Mouse (Mus musculus): ENCODE data around the gene Trim50. TPM values are rescaled to one million over a fixed set of nuclear protein-coding genes. Genes with fewer than 3 reads are reported as not detected.
"Not testable (repeated sequence)": the region's sequence is repeated elsewhere in the genome, so short reads cannot be mapped to it uniquely, and the experiment has no call there.

The Trim50 gene
- polyA plus RNA-seq, 1 experiment from 2014 or later, result not detected

DNA sequence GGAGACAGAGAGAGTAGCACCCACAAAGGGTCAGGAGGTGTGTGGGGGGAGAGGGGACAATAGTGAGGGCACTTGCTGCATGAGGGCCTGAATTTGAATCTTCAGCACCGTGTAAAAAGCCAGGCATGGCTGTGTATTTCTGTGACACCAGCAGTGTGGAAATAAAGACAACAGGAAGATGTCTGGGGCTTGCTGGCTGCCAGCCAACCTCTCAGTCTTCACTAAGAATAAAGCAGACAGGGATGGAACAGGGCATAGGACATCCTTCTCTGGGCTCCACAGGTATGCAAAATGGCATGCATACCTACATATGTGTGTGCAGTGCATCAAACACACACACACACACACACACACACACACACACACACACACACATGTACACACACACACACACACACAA lies 3.0 kb downstream of the Trim50 start:
- Histone ChIP-seq H3K4me1 (ENCODE audit: control insufficient read depth in 2 of 2, insufficient read depth in 2 of 2, low read length in 2 of 2) (peaks cover 0 to 3% of the 10 kb centered on the region in 2 experiments; a peak in 1 of 4 replicates), H3K27ac (replicated peaks in 1 of 2; ENCODE audit: control insufficient read depth in 1 of 2, insufficient read depth in 1 of 2, low read depth in 2 of 2, low read length in 2 of 2) (no peak overlapping the region), H3K9ac (ENCODE audit: low read length) (no peak overlapping the region), H3K4me2 (ENCODE audit: low read length) (no peak overlapping the region), H3K4me3 (ENCODE audit: control insufficient read depth in 1 of 2, insufficient read depth in 1 of 2, low read depth in 1 of 2, low read length in 2 of 2) (no peak overlapping the region), H3K27me3 (ENCODE audit: control insufficient read depth, insufficient read depth, low read length) (peaks cover 10% of the 10 kb centered on the region), H3K36me3 (ENCODE audit: control insufficient read depth, insufficient read depth, low read length) (no peaks in the 10 kb centered on the region), H3K9me3 (ENCODE audit: control insufficient read depth, low read length) (no peaks in the 10 kb centered on the region)
- ATAC-seq (ENCODE audit: insufficient number of reproducible peaks, insufficient read depth, low FRiP score, low read depth), result no peak
- 20% methylated on average over 1 of the region's 1 CpGs for WGBS

DNA sequence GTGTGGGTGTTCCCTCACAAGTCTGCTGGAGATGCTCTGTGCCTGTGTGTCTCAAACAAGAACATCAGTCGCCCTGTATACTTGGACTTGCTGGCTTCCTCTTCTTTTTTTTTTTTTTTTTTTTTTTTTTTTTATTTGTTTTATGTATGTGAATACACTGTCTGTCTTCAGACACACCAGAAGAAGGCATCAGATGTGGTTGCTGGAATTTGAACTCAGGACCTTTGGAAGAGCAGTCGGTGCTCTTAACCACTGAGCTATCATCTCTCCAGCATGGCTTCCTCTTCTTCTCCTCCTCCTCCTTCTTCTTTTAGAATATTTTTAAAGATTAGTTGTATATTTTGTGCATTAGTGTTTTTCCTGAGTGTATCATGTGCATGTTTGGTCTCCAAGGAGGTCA lies 4.5 kb downstream of the Trim50 start:
- Histone ChIP-seq H3K27ac (replicated peaks in 1 of 2; ENCODE audit: control insufficient read depth in 1 of 2, insufficient read depth in 1 of 2, low read depth in 2 of 2, low read length in 2 of 2) (no peak overlapping the region), H3K9me3 (ENCODE audit: control insufficient read depth, low read length) (no peaks in the 10 kb centered on the region), H3K27me3 (ENCODE audit: control insufficient read depth, insufficient read depth, low read length) (peaks cover 8% of the 10 kb centered on the region), H3K36me3 (ENCODE audit: control insufficient read depth, insufficient read depth, low read length) (no peaks in the 10 kb centered on the region), H3K4me3 (ENCODE audit: control insufficient read depth in 1 of 2, insufficient read depth in 1 of 2, low read depth in 1 of 2, low read length in 2 of 2) (no peak overlapping the region), H3K4me2 (ENCODE audit: low read length) (no peak overlapping the region), H3K9ac (ENCODE audit: low read length) (no peak overlapping the region), H3K4me1 (ENCODE audit: control insufficient read depth in 2 of 2, insufficient read depth in 2 of 2, low read length in 2 of 2) (peaks cover 0 to 3% of the 10 kb centered on the region in 2 experiments; a peak in 1 of 4 replicates)
- no peak for ATAC-seq (ENCODE audit: insufficient number of reproducible peaks, insufficient read depth, low FRiP score, low read depth)
- 82% methylated on average over 2 of the region's 2 CpGs for WGBS

DNA sequence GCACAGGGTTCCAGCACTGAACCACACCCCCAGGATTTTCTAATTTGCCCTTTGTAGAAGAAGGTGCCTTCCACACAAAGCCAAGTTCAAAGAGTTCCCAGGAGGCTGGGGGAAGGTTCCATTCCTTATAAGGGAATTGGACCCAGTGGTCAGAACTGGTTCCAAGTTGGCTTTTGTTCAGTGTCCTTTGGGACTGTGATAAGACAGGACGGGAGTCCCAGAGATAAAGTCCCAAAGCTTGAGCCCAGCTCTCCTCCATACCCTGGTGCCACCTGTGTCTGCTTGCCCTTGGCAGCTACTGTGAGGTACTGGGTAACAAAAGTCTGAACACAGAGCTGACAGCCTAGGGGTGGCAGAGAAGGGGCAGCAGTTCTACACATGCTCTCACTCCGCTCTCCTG lies 6.7 kb downstream of the Trim50 start:
- WGBS, result 52% methylated on average over 2 of the region's 2 CpGs
- H3K36me3 ChIP-seq (ENCODE audit: control insufficient read depth, insufficient read depth, low read length), result no peaks in the 10 kb centered on the region
- peaks cover 0 to 3% of the 10 kb centered on the region in 2 experiments; a peak in 1 of 4 replicates for H3K4me1 ChIP-seq (ENCODE audit: control insufficient read depth in 2 of 2, insufficient read depth in 2 of 2, low read length in 2 of 2)
- H3K27ac ChIP-seq (replicated peaks in 1 of 2; ENCODE audit: control insufficient read depth in 1 of 2, insufficient read depth in 1 of 2, low read depth in 2 of 2, low read length in 2 of 2), result no peak overlapping the region
- H3K9ac ChIP-seq (ENCODE audit: low read length), result no peak overlapping the region
- no peak overlapping the region for H3K4me3 ChIP-seq (ENCODE audit: control insufficient read depth in 1 of 2, insufficient read depth in 1 of 2, low read depth in 1 of 2, low read length in 2 of 2)
- no peak overlapping the region for H3K4me2 ChIP-seq (ENCODE audit: low read length)
- H3K9me3 ChIP-seq (ENCODE audit: control insufficient read depth, low read length), result no peaks in the 10 kb centered on the region
- H3K27me3 ChIP-seq (ENCODE audit: control insufficient read depth, insufficient read depth, low read length), result no peaks in the 10 kb centered on the region
- ATAC-seq (ENCODE audit: insufficient number of reproducible peaks, insufficient read depth, low FRiP score, low read depth), result no peak

DNA sequence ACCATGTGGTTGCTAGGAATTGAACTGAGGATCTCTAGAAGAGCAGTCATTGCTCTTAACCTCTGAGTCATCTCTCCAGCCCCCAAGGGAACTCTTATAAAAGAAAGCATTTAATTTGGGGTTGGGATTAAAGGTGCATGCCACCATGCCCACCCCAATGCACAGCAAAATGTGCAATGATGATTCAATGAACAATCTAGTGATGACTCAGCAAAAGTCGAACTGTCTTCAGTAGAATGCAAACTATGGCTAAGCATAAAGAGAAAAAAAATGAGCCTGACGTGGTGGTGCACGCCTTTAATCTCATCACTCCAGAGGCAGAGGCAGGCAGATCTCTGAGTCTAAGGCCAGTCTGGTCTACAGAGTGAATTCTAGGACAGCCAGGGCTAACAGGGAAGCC lies 9.5 kb downstream of the Trim50 start:
- H3K27ac ChIP-seq (replicated peaks in 1 of 2; ENCODE audit: control insufficient read depth in 1 of 2, insufficient read depth in 1 of 2, low read depth in 2 of 2, low read length in 2 of 2), result no peak overlapping the region
- H3K36me3 ChIP-seq (ENCODE audit: control insufficient read depth, insufficient read depth, low read length), result no peaks in the 10 kb centered on the region
- no peak for ATAC-seq (ENCODE audit: insufficient number of reproducible peaks, insufficient read depth, low FRiP score, low read depth)
- 76% methylated on average over 3 of the region's 3 CpGs for WGBS
- no peak overlapping the region for H3K9ac ChIP-seq (ENCODE audit: low read length)
- no peaks in the 10 kb centered on the region for H3K27me3 ChIP-seq (ENCODE audit: control insufficient read depth, insufficient read depth, low read length)
- H3K4me1 ChIP-seq (ENCODE audit: control insufficient read depth in 2 of 2, insufficient read depth in 2 of 2, low read length in 2 of 2), result peaks cover 0 to 3% of the 10 kb centered on the region in 2 experiments; a peak in 1 of 4 replicates
- H3K9me3 ChIP-seq (ENCODE audit: control insufficient read depth, low read length), result no peaks in the 10 kb centered on the region
- no peak overlapping the region for H3K4me3 ChIP-seq (ENCODE audit: control insufficient read depth in 1 of 2, insufficient read depth in 1 of 2, low read depth in 1 of 2, low read length in 2 of 2)
- H3K4me2 ChIP-seq (ENCODE audit: low read length), result no peak overlapping the region

DNA sequence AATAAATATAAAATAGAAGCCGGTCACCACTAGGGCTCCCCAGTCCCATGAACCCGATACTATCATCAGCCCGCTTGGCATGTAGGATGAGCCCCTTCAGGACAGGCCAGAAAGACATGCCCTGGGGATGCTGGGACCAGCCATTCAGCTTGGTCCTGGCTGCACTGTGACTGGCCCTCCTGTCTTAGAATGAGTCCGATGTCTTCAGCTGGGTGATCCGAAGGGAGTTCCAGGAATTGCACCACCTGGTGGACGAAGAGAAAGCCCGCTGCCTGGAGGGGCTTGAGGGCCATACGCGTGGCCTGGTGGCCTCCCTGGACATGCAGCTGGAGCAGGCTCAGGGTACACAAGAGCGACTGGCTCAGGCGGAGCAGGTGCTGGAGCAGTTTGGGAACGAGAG lies 10.4 kb downstream of the Trim50 start:
- Histone ChIP-seq H3K4me1 (ENCODE audit: control insufficient read depth in 2 of 2, insufficient read depth in 2 of 2, low read length in 2 of 2) (peaks cover 0 to 3% of the 10 kb centered on the region in 2 experiments; a peak in 1 of 4 replicates), H3K27me3 (ENCODE audit: control insufficient read depth, insufficient read depth, low read length) (no peaks in the 10 kb centered on the region), H3K27ac (replicated peaks in 1 of 2; ENCODE audit: control insufficient read depth in 1 of 2, insufficient read depth in 1 of 2, low read depth in 2 of 2, low read length in 2 of 2) (no peak overlapping the region), H3K36me3 (ENCODE audit: control insufficient read depth, insufficient read depth, low read length) (no peaks in the 10 kb centered on the region), H3K9me3 (ENCODE audit: control insufficient read depth, low read length) (no peaks in the 10 kb centered on the region), H3K4me3 (ENCODE audit: control insufficient read depth in 1 of 2, insufficient read depth in 1 of 2, low read depth in 1 of 2, low read length in 2 of 2) (no peak overlapping the region), H3K9ac (ENCODE audit: low read length) (no peak overlapping the region), H3K4me2 (ENCODE audit: low read length) (no peak overlapping the region)
- 33% methylated on average over 12 of the region's 12 CpGs for WGBS
- no peak for ATAC-seq (ENCODE audit: insufficient number of reproducible peaks, insufficient read depth, low FRiP score, low read depth)

DNA sequence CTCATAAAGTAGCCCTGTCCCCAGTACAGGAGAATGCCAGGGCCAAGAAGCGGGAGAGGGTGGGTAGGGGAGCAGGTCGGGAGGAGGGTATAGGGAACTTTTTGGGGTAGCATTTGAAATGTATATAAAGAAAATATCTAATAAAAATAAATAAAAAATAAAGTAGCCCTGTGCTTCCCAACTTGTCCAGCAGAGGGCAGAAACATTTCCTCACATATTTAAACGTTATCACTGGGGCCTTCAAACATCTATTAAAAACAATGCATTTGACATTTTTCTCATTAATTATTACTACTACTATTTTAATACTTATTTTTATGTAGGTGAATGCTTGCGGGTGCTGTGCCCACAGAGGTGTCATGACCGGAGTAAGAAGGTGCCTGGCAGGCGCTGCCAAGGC lies 14.7 kb downstream of the Trim50 start:
- no peak overlapping the region for H3K4me3 ChIP-seq (ENCODE audit: control insufficient read depth in 1 of 2, insufficient read depth in 1 of 2, low read depth in 1 of 2, low read length in 2 of 2)
- ATAC-seq (ENCODE audit: insufficient number of reproducible peaks, insufficient read depth, low FRiP score, low read depth), result no peak
- peaks cover 3 to 10% of the 10 kb centered on the region in 2 experiments; a peak in 3 of 4 replicates for H3K4me1 ChIP-seq (ENCODE audit: control insufficient read depth in 2 of 2, insufficient read depth in 2 of 2, low read length in 2 of 2)
- H3K4me2 ChIP-seq (ENCODE audit: low read length), result no peak overlapping the region
- no peaks in the 10 kb centered on the region for H3K27me3 ChIP-seq (ENCODE audit: control insufficient read depth, insufficient read depth, low read length)
- peaks cover 16% of the 10 kb centered on the region for H3K36me3 ChIP-seq (ENCODE audit: control insufficient read depth, insufficient read depth, low read length)
- no peaks in the 10 kb centered on the region for H3K9me3 ChIP-seq (ENCODE audit: control insufficient read depth, low read length)
- no peak overlapping the region for H3K9ac ChIP-seq (ENCODE audit: low read length)
- no peak overlapping the region for H3K27ac ChIP-seq (replicated peaks in 1 of 2; ENCODE audit: control insufficient read depth in 1 of 2, insufficient read depth in 1 of 2, low read depth in 2 of 2, low read length in 2 of 2)
- WGBS, result 46% methylated on average over 6 of the region's 6 CpGs

DNA sequence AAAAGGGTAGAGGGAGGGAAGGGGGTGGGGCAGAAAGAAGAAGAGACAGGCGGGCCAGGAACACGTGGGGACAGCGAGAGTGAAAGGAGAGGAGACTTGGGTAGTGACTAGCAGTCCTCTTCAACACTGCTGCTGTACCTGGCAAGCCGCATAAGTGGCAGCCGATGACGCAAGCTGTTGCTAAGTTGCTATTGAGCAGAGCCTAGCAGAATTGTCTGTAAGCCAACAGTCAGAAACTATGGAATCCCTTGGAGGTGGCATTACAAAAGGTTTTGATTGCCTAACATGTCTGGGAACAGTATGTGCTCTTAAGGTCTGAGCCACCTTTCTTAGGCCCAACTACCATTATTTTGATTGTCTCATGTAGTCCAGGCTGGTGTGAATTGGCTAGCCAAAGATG lies 15.2 kb downstream of the Trim50 start:
- no peaks in the 10 kb centered on the region for H3K9me3 ChIP-seq (ENCODE audit: control insufficient read depth, low read length)
- WGBS, result 77% methylated on average over 6 of the region's 6 CpGs
- H3K9ac ChIP-seq (ENCODE audit: low read length), result no peak overlapping the region
- peaks cover 3 to 10% of the 10 kb centered on the region in 2 experiments; a peak in 3 of 4 replicates for H3K4me1 ChIP-seq (ENCODE audit: control insufficient read depth in 2 of 2, insufficient read depth in 2 of 2, low read length in 2 of 2)
- H3K4me3 ChIP-seq (ENCODE audit: control insufficient read depth in 1 of 2, insufficient read depth in 1 of 2, low read depth in 1 of 2, low read length in 2 of 2), result no peak overlapping the region
- no peak for ATAC-seq (ENCODE audit: insufficient number of reproducible peaks, insufficient read depth, low FRiP score, low read depth)
- H3K36me3 ChIP-seq (ENCODE audit: control insufficient read depth, insufficient read depth, low read length), result peaks cover 21% of the 10 kb centered on the region
- H3K27me3 ChIP-seq (ENCODE audit: control insufficient read depth, insufficient read depth, low read length), result no peaks in the 10 kb centered on the region
- no peak overlapping the region for H3K27ac ChIP-seq (replicated peaks in 1 of 2; ENCODE audit: control insufficient read depth in 1 of 2, insufficient read depth in 1 of 2, low read depth in 2 of 2, low read length in 2 of 2)
- no peak overlapping the region for H3K4me2 ChIP-seq (ENCODE audit: low read length)

DNA sequence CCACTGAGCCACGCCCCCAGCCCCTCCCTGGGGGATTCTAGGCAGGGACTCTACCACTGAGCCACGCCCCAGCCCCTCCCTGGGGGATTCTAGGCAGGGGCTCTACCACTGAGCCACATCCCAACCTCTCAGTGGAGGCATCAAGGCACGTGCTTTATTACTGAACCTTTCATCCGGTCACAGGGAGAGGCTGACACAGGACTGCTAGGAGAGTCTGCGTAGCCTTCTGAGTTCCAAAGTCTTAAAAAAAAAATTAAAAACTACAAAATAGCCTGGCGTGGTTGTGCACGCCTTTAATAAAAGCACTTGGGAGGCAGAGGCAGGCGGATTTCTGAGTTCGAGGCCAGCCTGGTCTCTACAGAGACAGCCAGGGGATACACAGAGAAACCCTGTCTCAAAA lies 16.1 kb downstream of the Trim50 start:
- ATAC-seq (ENCODE audit: insufficient number of reproducible peaks, insufficient read depth, low FRiP score, low read depth); H3K27me3 ChIP-seq (ENCODE audit: control insufficient read depth, insufficient read depth, low read length); H3K9me3 ChIP-seq (ENCODE audit: control insufficient read depth, low read length); H3K4me1 ChIP-seq (ENCODE audit: control insufficient read depth in 2 of 2, insufficient read depth in 2 of 2, low read length in 2 of 2); H3K27ac ChIP-seq (replicated peaks in 1 of 2; ENCODE audit: control insufficient read depth in 1 of 2, insufficient read depth in 1 of 2, low read depth in 2 of 2, low read length in 2 of 2): not testable (repeated sequence)
- peak overlapping the region; percentile 88 for H3K4me2 ChIP-seq (ENCODE audit: low read length)
- H3K9ac ChIP-seq (ENCODE audit: low read length), result peak overlapping the region; percentile 83
- peak overlapping the region; percentile 83 to 85 for H3K4me3 ChIP-seq (ENCODE audit: control insufficient read depth in 1 of 2, insufficient read depth in 1 of 2, low read depth in 1 of 2, low read length in 2 of 2)
- 55% methylated on average over 9 of the region's 9 CpGs for WGBS
- peaks cover 30% of the 10 kb centered on the region for H3K36me3 ChIP-seq (ENCODE audit: control insufficient read depth, insufficient read depth, low read length)

Data from heart, embryonic 14.5 days (tissue).